Mouse (Mus musculus) small intestine, adult 2 months (tissue): ENCODE results near the gene Slc43a2.

Experiments
- CTCF ChIP-seq: fragments of 200-500 bp; IDR thresholded peaks from 2 replicates; pipeline ENCODE4 v1.5.1; 2012; ENCODE audit warnings: low read depth, mild to moderate bottlenecking, control low read depth, inconsistent platforms, low read length, moderate library complexity, mixed read lengths; ENCODE audit not compliant: insufficient replicate concordance, insufficient read length; ENCODE audit errors: extremely low read depth
- POLR2A ChIP-seq: fragments of 200-500 bp; IDR thresholded peaks from 2 replicates; pipeline ENCODE4 v1.6.1; 2012; ENCODE audit warnings: low read depth, mild to moderate bottlenecking, control low read depth, inconsistent platforms, low read length, moderate library complexity

DNA sequence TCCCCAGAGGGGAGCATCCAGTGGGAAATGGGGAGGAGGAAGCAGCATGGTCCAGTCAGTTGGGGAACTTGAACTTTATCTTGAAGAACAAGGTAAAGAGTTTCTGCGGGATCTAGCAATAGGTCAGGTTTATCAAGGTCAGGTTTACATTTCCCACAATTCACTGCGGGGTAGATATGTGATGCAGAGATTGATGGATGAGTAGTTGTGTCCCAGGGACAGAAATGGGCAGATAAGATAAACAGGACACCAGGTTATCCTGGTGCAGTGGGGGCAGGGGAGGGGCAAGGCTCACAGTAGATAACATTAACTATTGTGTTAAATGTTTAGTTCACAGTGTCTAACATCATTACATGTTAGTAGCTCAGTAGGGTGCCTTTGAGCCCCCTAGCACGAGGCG is 1.7 kb upstream of the Slc43a2 start:
- TF ChIP-seq CTCF (no peak), POLR2A (no peak)
